Mouse (Mus musculus) ovary, adult 18-20 months (tissue): Measurements from ENCODE around the gene Cd79b.
A peak's percentile ranks its signal among the peaks of the same experiment; 100 is the strongest.

ENCODE experiments used
- DNase-seq: peaks from one replicate; pipeline ENCODE4 v3.0.0; 2022; ENCODE audit warnings: low spot score, mixed read lengths

The Cd79b gene

GRCm38 (mm10) chr11:106273811-106274210 is 40.8 kb downstream of the Cd79b start:
- no peak for DNase-seq

- no peak for DNase-seq
These were observed 41.3 kb downstream of the Cd79b start for GRCm38 (mm10) chr11:106273311-106273684.

- DNase-seq, result peak; percentile 100
These were observed 41.8 kb downstream of the Cd79b start, which contains the start of gene Smarcd2 for GRCm38 (mm10) chr11:106272644-106273310. TSS of gene Smarcd2 (minus strand) at chr11:106272972.

GRCm38 (mm10) chr11:106271794-106272643 is 42.5 kb downstream of the Cd79b start:
- DNase-seq, result no peak

GRCm38 (mm10) chr11:106271131-106271793 is 43.3 kb downstream of the Cd79b start:
- DNase-seq, result no peak

GRCm38 (mm10) chr11:106269060-106269431 is 45.5 kb downstream of the Cd79b start:
- DNase-seq, result no peak

- peak; percentile 66 for DNase-seq
These were observed 46.1 kb downstream of the Cd79b start for GRCm38 (mm10) chr11:106268326-106269059.

- no peak for DNase-seq
These were observed 46.7 kb downstream of the Cd79b start for GRCm38 (mm10) chr11:106267871-106268270.

- DNase-seq, result no peak
These were observed 47.2 kb downstream of the Cd79b start for GRCm38 (mm10) chr11:106267311-106267852.

- DNase-seq, result no peak
These were observed 48.1 kb downstream of the Cd79b start for GRCm38 (mm10) chr11:106266431-106266830.

- no peak for DNase-seq
These were observed 49.0 kb downstream of the Cd79b start for GRCm38 (mm10) chr11:106265570-106265969.

- no peak for DNase-seq
These were observed 49.6 kb downstream of the Cd79b start for GRCm38 (mm10) chr11:106264988-106265387.

- DNase-seq, result no peak
These were observed 50.6 kb downstream of the Cd79b start for GRCm38 (mm10) chr11:106263963-106264362.
